Mouse (Mus musculus) neural tube, embryonic 13.5 days (tissue): ENCODE measurements around the gene Pcsk7. TPM values are rescaled to one million over a fixed set of nuclear protein-coding genes. Genes with fewer than 3 reads are reported as not detected.

ENCODE experiments used
- ATAC-seq: fragments of 200-750 bp; cut with Nextera tagmentation; 2 replicates; pipeline ENCODE4 v1.8.0; 2017; ENCODE audit warnings: low read depth, mild to moderate bottlenecking, moderate TSS enrichment, moderate library complexity
- H3K27ac ChIP-seq: fragments of 300-500 bp; sonication (generic); replicated peaks from 2 replicates; pipeline ENCODE4 v1.5.1; 2015; ENCODE audit warnings: moderate library complexity, mild to moderate bottlenecking, inconsistent platforms
- H3K27me3 ChIP-seq: fragments of 300-500 bp; sonication (generic); 2 replicates; pipeline ENCODE4 v1.6.1; 2015; ENCODE audit warnings: mild to moderate bottlenecking, inconsistent platforms
- H3K36me3 ChIP-seq: fragments of 300-500 bp; sonication (generic); 2 replicates; pipeline ENCODE4 v1.6.1; 2015; ENCODE audit warnings: mild to moderate bottlenecking, inconsistent platforms
- H3K4me1 ChIP-seq: fragments of 300-500 bp; sonication (generic); replicated peaks from 2 replicates; pipeline ENCODE4 v1.6.1; 2015; ENCODE audit warnings: inconsistent platforms
- H3K4me2 ChIP-seq: fragments of 300-500 bp; sonication (generic); 2 replicates; pipeline ENCODE4 v1.6.1; 2015; ENCODE audit warnings: inconsistent platforms, mild to moderate bottlenecking, moderate library complexity
- H3K4me3 ChIP-seq: fragments of 300-500 bp; sonication (generic); 2 replicates; pipeline ENCODE4 v1.5.1; 2015; ENCODE audit warnings: mild to moderate bottlenecking, inconsistent platforms
- H3K9ac ChIP-seq: fragments of 300-500 bp; sonication (generic); 2 replicates; pipeline ENCODE4 v1.6.1; 2015; ENCODE audit warnings: moderate library complexity, mild to moderate bottlenecking, inconsistent platforms
- H3K9me3 ChIP-seq: fragments of 300-500 bp; sonication (generic); 2 replicates; pipeline ENCODE4 v1.6.1; 2016; ENCODE audit warnings: inconsistent platforms
- WGBS: fragments of 180-500 bp; shearing (Covaris S2); methylation state at CpG from one replicate; pipeline ENCODE4 v1.1.7; 2015; 5-methylcytosine and 5-hydroxymethylcytosine counted together
- polyA plus RNA-seq: library from polyadenylated mRNA; unstranded; fragments of >200 nt; fragmentation: Nextera tagmentation; extraction: Ambion mirVana; gene quantifications from 2 replicates; pipeline ENCODE4 v1.2.1, GENCODE M21; 2015

Pcsk7 gene
- polyA plus RNA-seq, 1 experiment from 2014 or later: 25.2 TPM

- Histone ChIP-seq H3K27me3 (no peaks in the 10 kb centered on the region), H3K27ac (no peak overlapping the region), H3K4me3 (no peak overlapping the region), H3K36me3 (peaks cover 81% of the 10 kb centered on the region), H3K9me3 (no peaks in the 10 kb centered on the region), H3K4me2 (no peak overlapping the region), H3K9ac (no peak overlapping the region), H3K4me1 (no peaks in the 10 kb centered on the region)
- no peak for ATAC-seq
- 53% methylated on average over 17 of the region's 18 CpGs for WGBS
Observed at GRCm38 (mm10) chr9:45941329-45941888, 35.1 kb downstream of the Pcsk7 start.

GRCm38 (mm10) chr9:45942464-45942863, 36.2 kb downstream of the Pcsk7 start:
- Histone ChIP-seq H3K27me3 (no peaks in the 10 kb centered on the region), H3K9ac (no peak overlapping the region), H3K4me3 (no peak overlapping the region), H3K4me2 (no peak overlapping the region), H3K27ac (no peak overlapping the region), H3K4me1 (no peaks in the 10 kb centered on the region), H3K36me3 (peaks cover 91% of the 10 kb centered on the region), H3K9me3 (no peaks in the 10 kb centered on the region)
- ATAC-seq: no peak
- 92% methylated on average over 16 of the region's 16 CpGs for WGBS

- no peak overlapping the region for H3K4me3 ChIP-seq
- no peaks in the 10 kb centered on the region for H3K27me3 ChIP-seq
- H3K36me3 ChIP-seq: peaks cover 94% of the 10 kb centered on the region
- H3K4me2 ChIP-seq: no peak overlapping the region
- no peak overlapping the region for H3K27ac ChIP-seq
- 91% methylated on average over 8 of the region's 8 CpGs for WGBS
- no peaks in the 10 kb centered on the region for H3K4me1 ChIP-seq
- no peak for ATAC-seq
- H3K9ac ChIP-seq: no peak overlapping the region
- H3K9me3 ChIP-seq: no peaks in the 10 kb centered on the region
Observed at GRCm38 (mm10) chr9:45942916-45943315, 36.6 kb downstream of the Pcsk7 start.

- Histone ChIP-seq H3K27me3 (no peaks in the 10 kb centered on the region), H3K36me3 (peaks cover 94% of the 10 kb centered on the region), H3K4me2 (no peak overlapping the region), H3K4me3 (no peak overlapping the region), H3K4me1 (no peaks in the 10 kb centered on the region), H3K27ac (no peak overlapping the region), H3K9me3 (no peaks in the 10 kb centered on the region), H3K9ac (no peak overlapping the region)
- ATAC-seq: no peak
- WGBS: 91% methylated on average over 8 of the region's 8 CpGs
Observed at GRCm38 (mm10) chr9:45943628-45944505, 37.6 kb downstream of the Pcsk7 start.

GRCm38 (mm10) chr9:45944506-45945400, 38.5 kb downstream of the Pcsk7 start:
- Histone ChIP-seq H3K36me3 (peaks cover 94% of the 10 kb centered on the region), H3K9me3 (no peaks in the 10 kb centered on the region), H3K4me1 (no peaks in the 10 kb centered on the region), H3K27ac (no peak overlapping the region), H3K27me3 (no peaks in the 10 kb centered on the region), H3K9ac (no peak overlapping the region), H3K4me3 (no peak overlapping the region), H3K4me2 (no peak overlapping the region)
- ATAC-seq: no peak
- WGBS: 88% methylated on average over 13 of the region's 13 CpGs

- Histone ChIP-seq H3K4me1 (no peaks in the 10 kb centered on the region), H3K9me3 (no peaks in the 10 kb centered on the region), H3K4me2 (no peak overlapping the region), H3K9ac (no peak overlapping the region), H3K4me3 (no peak overlapping the region), H3K27me3 (no peaks in the 10 kb centered on the region), H3K36me3 (peaks cover 99% of the 10 kb centered on the region), H3K27ac (no peak overlapping the region)
- WGBS: 90% methylated on average over 13 of the region's 13 CpGs
- no peak for ATAC-seq
Observed at GRCm38 (mm10) chr9:45945721-45946120, 39.4 kb downstream of the Pcsk7 start.

GRCm38 (mm10) chr9:45946182-45946871, 40.0 kb downstream of the Pcsk7 start:
- WGBS: 89% methylated on average over 16 of the region's 16 CpGs
- no peak for ATAC-seq
- H3K36me3 ChIP-seq: peaks cover 99% of the 10 kb centered on the region
- no peaks in the 10 kb centered on the region for H3K9me3 ChIP-seq
- H3K27me3 ChIP-seq: no peaks in the 10 kb centered on the region
- H3K4me2 ChIP-seq: no peak overlapping the region
- no peak overlapping the region for H3K27ac ChIP-seq
- H3K4me1 ChIP-seq: no peaks in the 10 kb centered on the region
- no peak overlapping the region for H3K9ac ChIP-seq
- no peak overlapping the region for H3K4me3 ChIP-seq

GRCm38 (mm10) chr9:45946872-45947183, 40.5 kb downstream of the Pcsk7 start:
- H3K9me3 ChIP-seq: no peaks in the 10 kb centered on the region
- H3K4me3 ChIP-seq: no peak overlapping the region
- 91% methylated on average over 10 of the region's 10 CpGs for WGBS
- H3K4me2 ChIP-seq: no peak overlapping the region
- no peaks in the 10 kb centered on the region for H3K27me3 ChIP-seq
- no peak overlapping the region for H3K9ac ChIP-seq
- H3K27ac ChIP-seq: no peak overlapping the region
- no peak for ATAC-seq
- peaks cover 99% of the 10 kb centered on the region for H3K36me3 ChIP-seq
- no peaks in the 10 kb centered on the region for H3K4me1 ChIP-seq

GRCm38 (mm10) chr9:45952057-45952456, 45.8 kb downstream of the Pcsk7 start:
- no peaks in the 10 kb centered on the region for H3K9me3 ChIP-seq
- no peak overlapping the region for H3K27ac ChIP-seq
- no peak for ATAC-seq
- no peaks in the 10 kb centered on the region for H3K27me3 ChIP-seq
- no peak overlapping the region for H3K9ac ChIP-seq
- WGBS: 91% methylated on average over 4 of the region's 4 CpGs
- H3K36me3 ChIP-seq: peaks cover 56% of the 10 kb centered on the region
- H3K4me2 ChIP-seq: no peak overlapping the region
- peaks cover 36% of the 10 kb centered on the region for H3K4me1 ChIP-seq
- H3K4me3 ChIP-seq: no peak overlapping the region

- no peak overlapping the region for H3K27ac ChIP-seq
- peaks cover 47% of the 10 kb centered on the region for H3K36me3 ChIP-seq
- no peaks in the 10 kb centered on the region for H3K27me3 ChIP-seq
- H3K4me3 ChIP-seq: no peak overlapping the region
- no peak for ATAC-seq
- H3K4me2 ChIP-seq: peak overlapping the region; percentile 94; the same call in 1 of the 2 replicates
- 85% methylated on average over 7 of the region's 7 CpGs for WGBS
- H3K9me3 ChIP-seq: no peaks in the 10 kb centered on the region
- H3K9ac ChIP-seq: peak overlapping the region; percentile 91
- H3K4me1 ChIP-seq: peaks cover 44% of the 10 kb centered on the region
Observed at GRCm38 (mm10) chr9:45952890-45953289, 46.6 kb downstream of the Pcsk7 start.

- Histone ChIP-seq H3K4me3 (peak overlapping the region; percentile 76), H3K27ac (peak overlapping the region; percentile 86), H3K27me3 (no peaks in the 10 kb centered on the region), H3K36me3 (peaks cover 39% of the 10 kb centered on the region), H3K4me1 (peaks cover 52% of the 10 kb centered on the region), H3K9ac (peak overlapping the region; percentile 91), H3K9me3 (no peaks in the 10 kb centered on the region), H3K4me2 (peak overlapping the region; percentile 94)
- WGBS: 60% methylated on average over 13 of the region's 13 CpGs
- no peak for ATAC-seq
Observed at GRCm38 (mm10) chr9:45953511-45954293, 47.4 kb downstream of the Pcsk7 start.
